Mouse (Mus musculus) midbrain, embryonic 11.5 days (tissue): Measurements from ENCODE around the gene Scamp3. TPM values are rescaled to one million over a fixed set of nuclear protein-coding genes. Genes with fewer than 3 reads are reported as not detected.
A peak's percentile ranks its signal among the peaks of the same experiment; 100 is the strongest.
"Not testable (repeated sequence)": the region's sequence is repeated elsewhere in the genome, so short reads cannot be mapped to it uniquely, and the experiment has no call there.

ENCODE experiments used
- ATAC-seq: fragments of 200-750 bp; cut with Nextera tagmentation; 2 replicates; pipeline ENCODE4 v1.8.0; 2017; ENCODE audit warnings: moderate TSS enrichment, moderate library complexity; ENCODE audit not compliant: low FRiP score
- DNase-seq: peaks from one replicate; pipeline ENCODE4 v3.0.0; 2015; ENCODE audit warnings: low spot score; ENCODE audit errors: missing footprints
- H3K27ac ChIP-seq: fragments of 300-500 bp; sonication (generic); 2 replicates; pipeline ENCODE4 v1.5.1; 2014; ENCODE audit warnings: low read depth, low read length
- H3K27me3 ChIP-seq: fragments of 300-500 bp; sonication (generic); 2 replicates; pipeline ENCODE4 v1.6.1; 2014; ENCODE audit warnings: mild to moderate bottlenecking, low read length, moderate library complexity, mixed read lengths; ENCODE audit not compliant: control insufficient read depth, insufficient read depth
- H3K36me3 ChIP-seq: fragments of 300-500 bp; sonication (generic); 2 replicates; pipeline ENCODE4 v1.6.1; 2014; ENCODE audit warnings: mild to moderate bottlenecking, low read length, moderate library complexity, mixed read lengths; ENCODE audit not compliant: control insufficient read depth, insufficient read depth
- H3K4me1 ChIP-seq: fragments of 300-500 bp; sonication (generic); 2 replicates; pipeline ENCODE4 v1.6.1; 2014; ENCODE audit warnings: low read length; ENCODE audit not compliant: control insufficient read depth, insufficient read depth
- H3K4me2 ChIP-seq: fragments of 300-500 bp; sonication (generic); 2 replicates; pipeline ENCODE4 v1.6.1; 2014; ENCODE audit warnings: mild to moderate bottlenecking, moderate library complexity
- H3K4me3 ChIP-seq: fragments of 300-500 bp; sonication (generic); 2 replicates; pipeline ENCODE4 v1.5.1; 2014; ENCODE audit warnings: low read depth, low read length
- H3K9ac ChIP-seq: fragments of 300-500 bp; sonication (generic); 2 replicates; pipeline ENCODE4 v1.6.1; 2014; ENCODE audit warnings: low read length
- H3K9me3 ChIP-seq: fragments of 300-500 bp; sonication (generic); 2 replicates; pipeline ENCODE4 v1.6.1; 2016; ENCODE audit warnings: low read length; ENCODE audit not compliant: control insufficient read depth
- WGBS: fragments of 180-500 bp; shearing (Covaris S2); extraction: QIAGEN DNeasy Blood & Tissue Kit; methylation state at CpG from one replicate; pipeline ENCODE4 v1.1.7; 2014; 5-methylcytosine and 5-hydroxymethylcytosine counted together
- polyA plus RNA-seq: library from polyadenylated mRNA; unstranded; fragments of >200 nt; fragmentation: Nextera tagmentation; extraction: Ambion mirVana; gene quantifications from 2 replicates; pipeline ENCODE4 v1.2.1, GENCODE M21; 2014

Gene Scamp3
- polyA plus RNA-seq, 1 experiment from 2014 or later: 74.4 TPM

DNA sequence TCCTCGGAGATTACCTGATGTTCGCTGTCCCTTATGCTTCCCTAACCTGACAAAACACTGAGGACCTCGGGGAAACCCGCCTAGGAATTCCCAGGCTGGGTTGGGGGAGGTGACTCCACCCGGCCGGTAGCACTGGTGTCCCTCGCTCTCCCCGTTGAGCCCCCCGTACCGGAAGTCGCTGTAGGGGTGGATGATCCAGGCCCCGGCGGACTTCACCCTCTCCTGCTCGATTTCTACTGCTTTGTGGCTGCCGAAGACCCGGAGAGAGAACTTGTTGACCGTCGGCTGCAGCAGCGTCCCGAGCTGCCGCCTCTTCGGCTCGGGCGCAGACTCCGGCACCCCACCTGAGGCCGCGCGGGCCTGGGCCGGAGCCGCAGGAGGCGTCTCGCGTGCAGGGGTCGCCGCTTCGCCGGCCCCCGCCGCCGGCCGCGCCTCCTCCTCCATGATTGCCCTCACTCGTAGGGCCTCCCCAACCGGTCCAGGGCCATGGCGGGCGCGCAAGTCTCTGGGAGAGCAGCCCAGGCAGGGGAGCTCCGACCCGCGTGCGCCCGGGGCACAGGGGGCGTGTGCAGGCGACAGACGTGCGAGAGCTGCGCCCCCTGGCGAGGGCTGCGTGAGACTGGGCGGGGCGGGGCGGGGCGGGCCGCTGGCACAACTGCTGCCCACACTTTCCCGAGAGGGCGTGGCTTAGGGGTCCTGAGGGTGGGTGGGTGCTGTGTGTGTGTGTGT lies 17.5 kb upstream of the Scamp3 start, which contains the start of gene Hcn3:
TSS of gene Hcn3 (minus strand) at position 581 of the 729 bp plus-strand sequence.
- peaks cover 7% of the 10 kb centered on the region; the same call in 1 of the 2 replicates for H3K4me1 ChIP-seq

DNA sequence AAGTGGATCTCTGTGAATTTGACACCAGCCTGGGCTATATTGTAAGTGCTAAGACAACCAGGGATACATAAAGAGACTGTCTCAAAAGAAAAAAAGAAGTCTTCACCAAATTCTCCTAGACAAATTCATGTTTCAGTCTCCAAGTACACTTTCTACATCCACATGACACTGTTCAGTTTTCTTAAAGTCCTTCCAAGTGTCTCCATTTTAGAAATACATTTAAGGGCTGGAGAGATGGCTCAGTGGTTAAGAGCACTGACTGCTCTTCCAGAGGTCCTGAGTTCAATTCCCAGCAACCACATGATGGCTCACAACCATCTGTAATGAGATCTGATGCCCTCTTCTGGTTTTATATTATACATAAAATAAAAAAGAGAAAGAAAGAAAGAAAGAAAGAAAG lies 16.1 kb upstream of the Scamp3 start:
- not testable (repeated sequence) for H3K9ac ChIP-seq, DNase-seq, H3K27ac ChIP-seq, H3K36me3 ChIP-seq, H3K27me3 ChIP-seq, ATAC-seq, H3K4me3 ChIP-seq, H3K9me3 ChIP-seq, H3K4me2 ChIP-seq
- H3K4me1 ChIP-seq: peaks cover 17% of the 10 kb centered on the region

More for the DNA sequence above, 17.5 kb upstream of the Scamp3 start, which contains the start of gene Hcn3:
- ATAC-seq (peak; percentile 81), DNase-seq (peak; percentile 96)
- Histone ChIP-seq H3K27ac (no peak within 1 kb of the TSS), H3K4me3 (peak within 1 kb of the TSS; percentile 72), H3K4me2 (peak within 1 kb of the TSS; percentile 98), H3K9me3 (no peaks in the 10 kb centered on the region), H3K27me3 (no peaks in the 10 kb centered on the region), H3K9ac (peak within 1 kb of the TSS; percentile 71), H3K36me3 (no peaks in the 10 kb centered on the region)
- 1% methylated on average over 58 of the region's 66 CpGs for WGBS

DNA sequence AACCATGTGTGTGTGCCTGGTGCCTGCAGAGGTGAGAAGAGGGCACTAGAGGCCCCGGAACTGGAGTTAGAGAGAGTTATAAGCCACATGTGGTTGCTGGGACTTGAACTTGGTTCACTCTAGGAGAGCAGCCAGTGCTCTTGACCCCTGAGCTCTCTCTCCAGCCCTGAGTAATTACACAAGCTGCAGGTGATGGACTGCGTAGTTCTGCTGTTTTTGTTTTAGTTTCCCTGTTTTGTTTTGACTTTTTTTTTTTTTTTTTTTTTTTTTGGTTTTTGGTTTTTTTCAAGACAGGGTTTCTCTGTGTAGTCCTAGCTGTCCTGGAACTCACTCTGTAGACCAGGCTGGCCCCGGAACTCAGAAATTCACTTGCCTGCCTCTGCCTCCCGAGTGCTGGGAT lies 15.5 kb upstream of the Scamp3 start:
- Histone ChIP-seq H3K4me3 (no peak overlapping the region), H3K36me3 (no peaks in the 10 kb centered on the region; the same call in 1 of the 2 replicates), H3K9me3 (no peaks in the 10 kb centered on the region), H3K4me1 (peaks cover 18% of the 10 kb centered on the region), H3K27ac (no peak overlapping the region), H3K9ac (no peak overlapping the region), H3K27me3 (no peaks in the 10 kb centered on the region), H3K4me2 (no peak overlapping the region)
- DNase-seq (no peak), ATAC-seq (no peak)
- 74% methylated on average over 4 of the region's 4 CpGs for WGBS

DNA sequence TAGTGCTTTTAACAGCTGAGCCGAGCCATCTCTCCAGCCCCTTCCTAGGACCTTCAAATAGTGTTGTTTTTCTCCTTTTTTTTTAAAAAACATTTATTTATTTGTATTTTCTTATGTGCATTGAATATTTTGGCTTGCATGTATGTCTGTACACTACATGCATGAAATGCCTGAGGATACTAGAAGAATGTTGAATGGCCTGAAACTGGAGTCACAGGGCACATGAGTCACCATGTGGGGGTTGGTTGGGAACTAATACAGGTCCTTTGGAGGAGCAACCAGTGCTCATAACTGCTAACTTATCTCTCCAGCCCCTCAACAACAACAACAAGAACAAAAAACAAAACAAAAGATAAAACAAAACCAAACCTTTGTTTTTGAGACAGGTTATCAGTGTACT lies 14.2 kb upstream of the Scamp3 start:
- DNase-seq: no peak
- 84% methylated on average over 1 of the region's 1 CpGs for WGBS
- Histone ChIP-seq H3K9ac (no peak overlapping the region), H3K4me2 (no peak overlapping the region), H3K27me3 (no peaks in the 10 kb centered on the region), H3K36me3 (peaks cover 3% of the 10 kb centered on the region; the same call in 1 of the 2 replicates), H3K4me1 (peaks cover 16% of the 10 kb centered on the region), H3K9me3 (no peaks in the 10 kb centered on the region), H3K27ac (no peak overlapping the region), H3K4me3 (no peak overlapping the region)
- ATAC-seq: no peak

DNA sequence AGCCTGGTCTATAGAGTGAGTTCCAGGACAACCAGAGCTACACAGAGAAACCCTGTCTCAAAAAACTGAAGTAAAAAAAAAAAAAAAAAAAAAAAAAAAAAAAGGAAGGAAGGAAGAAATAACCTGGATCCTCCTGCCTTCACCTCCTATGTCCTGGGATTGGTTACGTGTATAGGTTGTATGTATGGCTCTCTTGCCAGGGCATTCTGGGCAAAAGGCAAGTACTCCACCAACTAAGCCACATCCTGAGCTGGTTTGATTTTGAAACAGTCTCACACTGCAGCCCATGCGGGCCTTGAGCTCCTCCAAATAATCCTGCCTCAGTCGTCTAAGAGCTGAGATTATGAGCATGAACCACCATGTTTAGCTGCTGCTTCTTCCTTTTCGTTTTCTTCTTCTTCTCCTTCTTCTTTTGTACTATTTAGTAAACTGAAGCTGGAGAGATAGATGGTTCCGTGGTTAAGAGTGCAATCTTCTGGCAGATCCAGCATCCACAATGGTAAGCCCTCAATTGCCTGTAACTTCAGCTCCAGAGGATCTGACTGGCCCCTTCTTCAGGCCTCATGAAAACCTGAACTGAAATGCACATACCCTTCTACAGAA lies 13.5 kb upstream of the Scamp3 start:
- Histone ChIP-seq H3K36me3 (peaks cover 9% of the 10 kb centered on the region), H3K9me3 (no peaks in the 10 kb centered on the region), H3K4me2 (peak overlapping the region; percentile 58), H3K27me3 (no peaks in the 10 kb centered on the region), H3K9ac (peak overlapping the region; percentile 93; the same call in 1 of the 2 replicates), H3K4me3 (no peak overlapping the region), H3K4me1 (peaks cover 14% of the 10 kb centered on the region), H3K27ac (no peak overlapping the region)
- DNase-seq (no peak), ATAC-seq (no peak)
- 70% methylated on average over 5 of the region's 5 CpGs for WGBS

DNA sequence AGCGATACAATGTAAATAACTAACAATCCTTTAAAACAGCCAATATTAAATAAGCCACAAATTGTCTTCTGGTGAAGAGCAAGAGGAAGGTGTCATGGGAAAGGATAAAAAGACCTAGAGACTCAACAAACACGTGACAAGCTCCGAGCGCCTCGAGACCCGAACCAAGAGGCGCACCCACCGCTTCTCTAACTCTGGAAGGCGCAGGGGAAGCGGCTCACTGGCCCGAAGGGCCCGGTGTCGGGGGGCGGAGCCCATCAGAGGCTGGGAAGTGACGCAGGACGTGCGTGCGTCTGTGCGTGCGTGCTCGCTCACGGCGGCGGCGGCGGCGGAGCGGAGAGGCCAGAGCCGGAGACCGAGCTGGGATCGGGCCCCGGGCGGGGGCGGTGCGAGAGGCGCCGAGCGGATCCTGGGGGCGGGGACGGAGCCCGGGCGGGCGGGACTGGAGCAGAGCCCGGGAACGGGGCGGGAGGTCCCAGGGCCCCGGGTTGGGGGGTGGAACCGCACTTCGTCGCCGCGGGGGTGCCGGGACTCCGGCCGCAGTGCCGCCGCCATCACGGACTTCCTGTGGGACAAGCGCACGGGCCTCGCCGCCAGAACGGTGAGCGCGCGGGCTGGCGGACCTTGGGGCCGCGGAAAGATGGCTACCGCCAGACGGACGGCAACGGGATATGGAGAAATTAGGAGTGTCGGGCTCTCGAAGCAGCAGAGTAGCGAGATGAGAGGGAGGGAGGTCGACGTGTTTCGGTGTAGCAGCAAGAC lies 12.6 kb upstream of the Scamp3 start, which contains the start of gene Clk2:
TSS of gene Clk2 (plus strand) at position 290 of the 762 bp plus-strand sequence.
- H3K4me2 ChIP-seq: peak within 1 kb of the TSS; percentile 58
- DNase-seq: peak; percentile 99
- peak within 1 kb of the TSS; percentile 79 for H3K27ac ChIP-seq
- H3K27me3 ChIP-seq: no peaks in the 10 kb centered on the region
- H3K9me3 ChIP-seq: no peaks in the 10 kb centered on the region
- under 1% methylated on average over 64 of the region's 79 CpGs for WGBS
- H3K4me3 ChIP-seq: peak within 1 kb of the TSS; percentile 95
- H3K4me1 ChIP-seq: peaks cover 14% of the 10 kb centered on the region
- H3K36me3 ChIP-seq: peaks cover 18% of the 10 kb centered on the region
- peak; percentile 97 for ATAC-seq
- H3K9ac ChIP-seq: peak within 1 kb of the TSS; percentile 93

DNA sequence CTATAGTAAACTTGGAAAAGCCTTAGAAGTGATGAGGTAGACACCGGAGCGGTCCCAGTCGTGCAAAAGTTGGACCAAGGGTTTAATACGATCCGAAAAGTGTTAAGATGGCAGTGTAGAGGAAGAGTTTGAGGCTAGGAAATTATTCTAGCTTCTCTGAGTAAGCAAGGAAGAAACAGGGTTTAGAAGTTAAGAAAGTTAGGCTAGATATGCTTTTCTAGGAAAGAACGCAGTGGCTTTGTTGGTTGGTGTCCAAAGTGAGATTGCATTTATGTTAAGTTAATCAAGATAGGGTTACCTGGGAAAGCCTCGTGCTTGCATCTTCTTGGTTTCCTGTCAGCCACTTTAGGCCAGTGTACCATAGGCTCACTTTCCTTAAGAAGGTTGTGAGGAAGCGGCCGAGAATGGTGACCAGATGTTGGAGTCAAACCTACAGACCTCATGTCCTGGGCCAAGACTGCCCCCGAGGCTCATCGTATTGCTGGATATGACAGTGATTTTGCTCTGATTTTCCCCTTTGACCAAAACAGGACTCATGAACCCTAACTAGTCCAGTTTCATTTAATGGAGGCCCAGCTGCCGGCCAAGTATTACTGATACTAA lies 11.9 kb upstream of the Scamp3 start:
- no peaks in the 10 kb centered on the region for H3K9me3 ChIP-seq
- peak overlapping the region; percentile 95 for H3K4me3 ChIP-seq
- H3K4me2 ChIP-seq: peak overlapping the region; percentile 58
- H3K27ac ChIP-seq: peak overlapping the region; percentile 79
- peak; percentile 88 for DNase-seq
- H3K27me3 ChIP-seq: no peaks in the 10 kb centered on the region
- peak overlapping the region; percentile 93 for H3K9ac ChIP-seq
- H3K36me3 ChIP-seq: peaks cover 23% of the 10 kb centered on the region
- ATAC-seq: no peak
- peaks cover 14% of the 10 kb centered on the region for H3K4me1 ChIP-seq
- 28% methylated on average over 12 of the region's 12 CpGs for WGBS

DNA sequence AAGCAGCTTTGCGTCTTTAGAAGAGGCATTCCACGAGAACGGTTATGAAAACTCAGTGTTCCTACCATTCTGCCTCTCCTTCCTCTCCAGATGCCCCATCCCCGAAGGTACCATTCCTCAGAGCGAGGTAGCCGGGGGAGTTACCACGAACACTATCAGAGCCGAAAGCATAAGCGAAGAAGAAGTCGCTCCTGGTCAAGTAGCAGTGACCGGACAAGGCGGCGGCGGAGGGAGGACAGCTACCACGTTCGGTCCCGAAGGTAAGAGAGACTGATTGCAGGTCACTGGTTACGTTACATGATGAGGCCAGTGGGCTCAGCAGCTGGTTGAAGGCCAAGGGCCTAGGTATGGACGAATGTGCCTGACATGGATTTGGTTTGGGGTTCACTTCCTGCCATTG lies 10.3 kb upstream of the Scamp3 start:
- Histone ChIP-seq H3K36me3 (peaks cover 32% of the 10 kb centered on the region), H3K9me3 (no peaks in the 10 kb centered on the region), H3K27ac (no peak overlapping the region), H3K4me1 (peaks cover 14% of the 10 kb centered on the region), H3K9ac (no peak overlapping the region), H3K4me2 (no peak overlapping the region), H3K27me3 (no peaks in the 10 kb centered on the region), H3K4me3 (no peak overlapping the region)
- ATAC-seq (no peak), DNase-seq (no peak)
- WGBS: 95% methylated on average over 19 of the region's 19 CpGs
